In genomic region chr17:26111024-26111423, GRCm38 (mm10) we compare ENCODE assay signal across 27 mouse cellular contexts. TPM values are rescaled to one million over a fixed set of nuclear protein-coding genes. Genes with fewer than 3 reads are reported as not detected.
DNase-seq lines count a peak whose midpoint lies in the region; ATAC-seq and TF ChIP-seq lines count a peak whose summit lies in the region.
"Had no signal": no experiment of that assay in that cellular context is flagged by ENCODE, and none has a peak within 500 bp of the region (broad histone marks: within the 10 kb centered on the region; RNA-seq: fewer than 3 reads in every experiment).

No protein-coding gene starts in this region.

- DNase-seq in forebrain, embryonic 10.5 days (ENCODE audit: extremely low spot score, low spot score) = no peak
- DNase-seq in retina, embryonic 14.5 days (ENCODE audit: low spot score) = peak; percentile 51
- DNase-seq in retina, postnatal 1 day = no peak
- no peak for DNase-seq in testis, postnatal 14 days (ENCODE audit: low spot score)
- DNase-seq: adrenal gland, postnatal 14 days; cerebellum, adult 9-11 months; gastrocnemius, postnatal 14 days; kidney, adult 11 months; kidney, postnatal 4 days; liver, embryonic 13.5 days; lung, adult 18-20 months; lung, postnatal 4 days; thymus, postnatal 4 days had no signal

- no peak overlapping the region for H3K4me2 ChIP-seq in forebrain, embryonic 12.5 days
- H3K4me2 ChIP-seq in limb, embryonic 13.5 days (replicated peaks) = no peak overlapping the region
- H3K4me2 ChIP-seq: embryonic facial prominence, embryonic 12.5 days; forebrain, embryonic 13.5 days; heart, embryonic 15.5 days; hindbrain, embryonic 15.5 days; liver, embryonic 13.5 days; midbrain, embryonic 13.5 days had no signal

- no peak overlapping the region for H3K9ac ChIP-seq in forebrain, embryonic 12.5 days
- peak overlapping the region; percentile 8; the same call in 1 of the 2 replicates for H3K9ac ChIP-seq in limb, embryonic 13.5 days
- H3K9ac ChIP-seq: embryonic facial prominence, embryonic 12.5 days; forebrain, embryonic 13.5 days; heart, embryonic 15.5 days; hindbrain, embryonic 15.5 days; liver, embryonic 13.5 days; midbrain, embryonic 13.5 days had no signal

- no peak for ATAC-seq in forebrain, embryonic 12.5 days (ENCODE audit: low FRiP score)
- no peak for ATAC-seq in limb, embryonic 13.5 days (ENCODE audit: low FRiP score, low read depth)
- ATAC-seq in erythroid progenitor cell, adult 5-6 weeks (replicated peaks; ENCODE audit: low FRiP score, poor library complexity, severe bottlenecking) = no peak
- ATAC-seq: forebrain, embryonic 13.5 days; inflammation-experienced regulatory T-cells, adult 6 months; lung, postnatal 0 days; midbrain, embryonic 13.5 days had no signal

- under 1% methylated on average over 4 of the region's 4 CpGs for WGBS in forebrain, embryonic 10.5 days
- WGBS in forebrain, embryonic 12.5 days = 6% methylated on average over 4 of the region's 4 CpGs
- 71% methylated on average over 4 of the region's 4 CpGs for WGBS in bone marrow, adult 2 months
- WGBS in limb, embryonic 13.5 days = 4% methylated on average over 4 of the region's 4 CpGs

- peaks cover 62% of the 10 kb centered on the region for H3K27me3 ChIP-seq in forebrain, embryonic 10.5 days (ENCODE audit: poor library complexity, severe bottlenecking)
- peaks cover 59% of the 10 kb centered on the region for H3K27me3 ChIP-seq in forebrain, embryonic 12.5 days
- H3K27me3 ChIP-seq in limb, embryonic 13.5 days = peaks cover 67% of the 10 kb centered on the region

- peaks cover 35% of the 10 kb centered on the region for H3K4me1 ChIP-seq in forebrain, embryonic 10.5 days
- peaks cover 20% of the 10 kb centered on the region for H3K4me1 ChIP-seq in forebrain, embryonic 12.5 days
- H3K4me1 ChIP-seq in bone marrow, adult 2 months (ENCODE audit: control insufficient read depth, insufficient read depth, low read length) = no peaks in the 10 kb centered on the region; the same call in 1 of the 2 replicates
- H3K4me1 ChIP-seq in limb, embryonic 13.5 days = peaks cover 12% of the 10 kb centered on the region

- TF ChIP-seq POLR2A in bone marrow, adult 2 months (IDR thresholded peaks at IDR 0.05; ENCODE audit: borderline replicate concordance, control insufficient read depth, low read depth, low read length) = no peak

- TF ChIP-seq CTCF in bone marrow, adult 2 months (IDR thresholded peaks at IDR 0.05; ENCODE audit: control insufficient read depth, insufficient read depth, low read length) = no peak

- peak overlapping the region; percentile 9 for H3K4me3 ChIP-seq in forebrain, embryonic 10.5 days
- H3K4me3 ChIP-seq in forebrain, embryonic 12.5 days (replicated peaks) = no peak overlapping the region
- no peak overlapping the region for H3K4me3 ChIP-seq in bone marrow, adult 2 months (replicated peaks; ENCODE audit: control insufficient read depth, low read depth, low read length)
- H3K4me3 ChIP-seq in limb, embryonic 13.5 days = no peak overlapping the region
- H3K4me3 ChIP-seq: embryonic facial prominence, embryonic 12.5 days; forebrain, embryonic 13.5 days; heart, embryonic 15.5 days; hindbrain, embryonic 15.5 days; liver, embryonic 13.5 days; megakaryocyte, embryonic 14.5 days; midbrain, embryonic 13.5 days had no signal

- H3K36me3 ChIP-seq in forebrain, embryonic 10.5 days (replicated peaks) = no peaks in the 10 kb centered on the region
- H3K36me3 ChIP-seq in forebrain, embryonic 12.5 days (replicated peaks) = no peaks in the 10 kb centered on the region
- H3K36me3 ChIP-seq in limb, embryonic 13.5 days = no peaks in the 10 kb centered on the region
- H3K36me3 ChIP-seq: embryonic facial prominence, embryonic 12.5 days; G1E; heart, embryonic 15.5 days; hindbrain, embryonic 15.5 days; liver, embryonic 13.5 days; midbrain, embryonic 13.5 days had no signal

- 0 out of 2 replicates have a peak overlapping the region, but pooled peaks have one; percentile 54 for H3K27ac ChIP-seq in forebrain, embryonic 10.5 days
- no peak overlapping the region for H3K27ac ChIP-seq in forebrain, embryonic 12.5 days
- peak overlapping the region; percentile 56 for H3K27ac ChIP-seq in bone marrow, adult 2 months (ENCODE audit: control insufficient read depth, insufficient read depth, low read depth, low read length, poor library complexity)
- no peak overlapping the region for H3K27ac ChIP-seq in limb, embryonic 13.5 days
- H3K27ac ChIP-seq: embryonic facial prominence, embryonic 12.5 days; forebrain, embryonic 13.5 days; heart, embryonic 15.5 days; hindbrain, embryonic 15.5 days; liver, embryonic 13.5 days; midbrain, embryonic 13.5 days had no signal

- no peaks in the 10 kb centered on the region for H3K9me3 ChIP-seq in forebrain, embryonic 10.5 days
- no peaks in the 10 kb centered on the region for H3K9me3 ChIP-seq in forebrain, embryonic 12.5 days
- H3K9me3 ChIP-seq in limb, embryonic 13.5 days = no peaks in the 10 kb centered on the region
- H3K9me3 ChIP-seq: embryonic facial prominence, embryonic 12.5 days; forebrain, embryonic 13.5 days; G1E; heart, embryonic 15.5 days; hindbrain, embryonic 15.5 days; liver, embryonic 13.5 days; midbrain, embryonic 13.5 days had no signal

RNA-seq across cellular contexts. Expression of gene Tmem8, which starts 2.1 kb away (rescaled TPM):
- 1.7 and 1.8 TPM in 2 replicates for polyA plus RNA-seq in forebrain, embryonic 10.5 days (2016; fragmentation: Nextera tagmentation; extraction: Ambion mirVana)
- polyA plus RNA-seq in forebrain, embryonic 12.5 days (2016; fragmentation: Nextera tagmentation; extraction: Ambion mirVana) = 2.1 and 2.6 TPM in 2 replicates
- 24.1 and 27.3 TPM in 2 replicates for polyA plus RNA-seq in bone marrow, adult 2 months (2011; ENCODE audit: insufficient read depth, insufficient read length, low replicate concordance, missing spikeins)
- polyA plus RNA-seq in limb, embryonic 13.5 days (2015; fragmentation: Nextera tagmentation; extraction: Ambion mirVana) = 0.97 and 1.0 TPM in 2 replicates
- total RNA-seq in erythroid progenitor cell, adult 5-6 weeks (2015; ENCODE audit: low replicate concordance) = 13.0 and 13.8 TPM in 2 replicates
- 6.7 and 8.9 TPM in 2 replicates for total RNA-seq in erythroid progenitor cell, adult 5-6 weeks (2017; ENCODE audit: low replicate concordance)

RNA-seq across cellular contexts. Expression of gene Mrpl28, which starts 12.3 kb away (rescaled TPM):
- polyA plus RNA-seq in forebrain, embryonic 10.5 days (2016; fragmentation: Nextera tagmentation; extraction: Ambion mirVana) = 318 and 342 TPM in 2 replicates
- polyA plus RNA-seq in forebrain, embryonic 12.5 days (2016; fragmentation: Nextera tagmentation; extraction: Ambion mirVana) = 208 and 218 TPM in 2 replicates
- 60.2 and 70.6 TPM in 2 replicates for polyA plus RNA-seq in bone marrow, adult 2 months (2011; ENCODE audit: insufficient read depth, insufficient read length, low replicate concordance, missing spikeins)
- polyA plus RNA-seq in limb, embryonic 13.5 days (2015; fragmentation: Nextera tagmentation; extraction: Ambion mirVana) = 193 and 199 TPM in 2 replicates
- 32.3 and 39.3 TPM in 2 replicates for total RNA-seq in erythroid progenitor cell, adult 5-6 weeks (2015; ENCODE audit: low replicate concordance)
- total RNA-seq in erythroid progenitor cell, adult 5-6 weeks (2017; ENCODE audit: low replicate concordance) = 27.6 and 30.9 TPM in 2 replicates

RNA-seq across cellular contexts. Expression of gene Nme4, which starts 15.6 kb away (rescaled TPM):
- polyA plus RNA-seq in forebrain, embryonic 10.5 days (2016; fragmentation: Nextera tagmentation; extraction: Ambion mirVana) = 126 and 138 TPM in 2 replicates
- 58.6 and 62.9 TPM in 2 replicates for polyA plus RNA-seq in forebrain, embryonic 12.5 days (2016; fragmentation: Nextera tagmentation; extraction: Ambion mirVana)
- 9.0 and 20.4 TPM in 2 replicates for polyA plus RNA-seq in bone marrow, adult 2 months (2011; ENCODE audit: insufficient read depth, insufficient read length, low replicate concordance, missing spikeins)
- 125 and 135 TPM in 2 replicates for polyA plus RNA-seq in limb, embryonic 13.5 days (2015; fragmentation: Nextera tagmentation; extraction: Ambion mirVana)
- total RNA-seq in erythroid progenitor cell, adult 5-6 weeks (2015; ENCODE audit: low replicate concordance) = 3.6 and 5.9 TPM in 2 replicates
- total RNA-seq in erythroid progenitor cell, adult 5-6 weeks (2017; ENCODE audit: low replicate concordance) = 3.4 TPM in 1 of 2 replicates, not detected in the other
- total RNA-seq: monocyte, adult 5-6 weeks had no signal

RNA-seq across cellular contexts. Expression of gene Decr2, which starts 20.9 kb away (rescaled TPM):
- 23.5 and 24.7 TPM in 2 replicates for polyA plus RNA-seq in forebrain, embryonic 10.5 days (2016; fragmentation: Nextera tagmentation; extraction: Ambion mirVana)
- polyA plus RNA-seq in forebrain, embryonic 12.5 days (2016; fragmentation: Nextera tagmentation; extraction: Ambion mirVana) = 27.1 and 28.2 TPM in 2 replicates
- 3.5 and 5.6 TPM in 2 replicates for polyA plus RNA-seq in bone marrow, adult 2 months (2011; ENCODE audit: insufficient read depth, insufficient read length, low replicate concordance, missing spikeins)
- 35.3 and 36.2 TPM in 2 replicates for polyA plus RNA-seq in limb, embryonic 13.5 days (2015; fragmentation: Nextera tagmentation; extraction: Ambion mirVana)
- total RNA-seq in erythroid progenitor cell, adult 5-6 weeks (2015; ENCODE audit: low replicate concordance) = 1.8 TPM in 1 of 2 replicates, not detected in the other
- 1.4 TPM in 1 of 2 replicates, not detected in the other for total RNA-seq in erythroid progenitor cell, adult 5-6 weeks (2017; ENCODE audit: low replicate concordance)

RNA-seq across cellular contexts. Expression of gene Axin1, which starts 27.5 kb away (rescaled TPM):
- 8.4 and 10.5 TPM in 2 replicates for polyA plus RNA-seq in forebrain, embryonic 10.5 days (2016; fragmentation: Nextera tagmentation; extraction: Ambion mirVana)
- polyA plus RNA-seq in forebrain, embryonic 12.5 days (2016; fragmentation: Nextera tagmentation; extraction: Ambion mirVana) = 12.0 and 13.1 TPM in 2 replicates
- 21.7 and 23.1 TPM in 2 replicates for polyA plus RNA-seq in bone marrow, adult 2 months (2011; ENCODE audit: insufficient read depth, insufficient read length, low replicate concordance, missing spikeins)
- polyA plus RNA-seq in limb, embryonic 13.5 days (2015; fragmentation: Nextera tagmentation; extraction: Ambion mirVana) = 11.3 and 12.1 TPM in 2 replicates
- total RNA-seq in erythroid progenitor cell, adult 5-6 weeks (2015; ENCODE audit: low replicate concordance) = 12.2 and 35.3 TPM in 2 replicates
- total RNA-seq in erythroid progenitor cell, adult 5-6 weeks (2017; ENCODE audit: low replicate concordance) = 44.4 and 84.3 TPM in 2 replicates

Comparison
In these comparisons a context has a peak if more than half of its experiments do, and no peak if none do; other contexts are left out.
1. H3K27ac ChIP-seq: peak in forebrain, embryonic 10.5 days (single experiment) and bone marrow, adult 2 months (single experiment); none in forebrain, embryonic 12.5 days (single experiment) and limb, embryonic 13.5 days (single experiment).